Mouse (Mus musculus): Measurements from ENCODE around the gene Mta1. TPM values are rescaled to one million over a fixed set of nuclear protein-coding genes. Genes with fewer than 3 reads are reported as not detected.
A peak's percentile ranks its signal among the peaks of the same experiment; 100 is the strongest.

Mta1 gene
- polyA plus RNA-seq, 1 experiment from 2014 or later, result 20.5 TPM

GRCm38 (mm10) chr12:113156540-113156929 is 58.5 kb downstream of the Mta1 start:
- Histone ChIP-seq H3K27me3 (ENCODE audit: low read depth, poor library complexity, severe bottlenecking) (peaks cover 37% of the 10 kb centered on the region), H3K36me3 (peaks cover 31% of the 10 kb centered on the region), H3K9me3 (replicated peaks) (no peaks in the 10 kb centered on the region), H3K27ac (replicated peaks) (peak overlapping the region; percentile 81), H3K4me1 (peaks cover 40% of the 10 kb centered on the region), H3K4me3 (peak overlapping the region; percentile 72)
- no peak for DNase-seq (ENCODE audit: low spot score)
- under 1% methylated on average over 23 of the region's 23 CpGs for WGBS

- WGBS, result 41% methylated on average over 8 of the region's 8 CpGs
- Histone ChIP-seq H3K27ac (replicated peaks) (peak overlapping the region; percentile 81), H3K4me1 (peaks cover 35% of the 10 kb centered on the region), H3K36me3 (peaks cover 36% of the 10 kb centered on the region), H3K27me3 (ENCODE audit: low read depth, poor library complexity, severe bottlenecking) (peaks cover 32% of the 10 kb centered on the region), H3K9me3 (replicated peaks) (no peaks in the 10 kb centered on the region), H3K4me3 (peak overlapping the region; percentile 72)
- no peak for DNase-seq (ENCODE audit: low spot score)
Observed at GRCm38 (mm10) chr12:113157002-113157401, 58.9 kb downstream of the Mta1 start.

- no peak overlapping the region for H3K27ac ChIP-seq (replicated peaks)
- peaks cover 41% of the 10 kb centered on the region for H3K36me3 ChIP-seq
- peaks cover 27% of the 10 kb centered on the region for H3K27me3 ChIP-seq (ENCODE audit: low read depth, poor library complexity, severe bottlenecking)
- H3K4me3 ChIP-seq, result peak overlapping the region; percentile 72
- no peaks in the 10 kb centered on the region for H3K9me3 ChIP-seq (replicated peaks)
- H3K4me1 ChIP-seq, result peaks cover 30% of the 10 kb centered on the region
- DNase-seq (ENCODE audit: low spot score), result no peak
- 93% methylated on average over 8 of the region's 8 CpGs for WGBS
Observed at GRCm38 (mm10) chr12:113157521-113157920, 59.4 kb downstream of the Mta1 start.

GRCm38 (mm10) chr12:113157971-113158370 is 59.9 kb downstream of the Mta1 start:
- Histone ChIP-seq H3K27ac (replicated peaks) (no peak overlapping the region), H3K4me3 (no peak overlapping the region), H3K9me3 (replicated peaks) (no peaks in the 10 kb centered on the region), H3K36me3 (peaks cover 46% of the 10 kb centered on the region), H3K27me3 (ENCODE audit: low read depth, poor library complexity, severe bottlenecking) (peaks cover 23% of the 10 kb centered on the region), H3K4me1 (peaks cover 28% of the 10 kb centered on the region)
- WGBS, result 94% methylated on average over 8 of the region's 8 CpGs
- DNase-seq (ENCODE audit: low spot score), result no peak

- H3K36me3 ChIP-seq, result peaks cover 55% of the 10 kb centered on the region
- no peak overlapping the region for H3K27ac ChIP-seq (replicated peaks)
- DNase-seq (ENCODE audit: low spot score), result no peak
- no peak overlapping the region for H3K4me3 ChIP-seq
- 90% methylated on average over 11 of the region's 11 CpGs for WGBS
- no peaks in the 10 kb centered on the region for H3K27me3 ChIP-seq (ENCODE audit: low read depth, poor library complexity, severe bottlenecking)
- H3K4me1 ChIP-seq, result no peaks in the 10 kb centered on the region
- no peaks in the 10 kb centered on the region for H3K9me3 ChIP-seq (replicated peaks)
Observed at GRCm38 (mm10) chr12:113163561-113164006, 65.5 kb downstream of the Mta1 start.

GRCm38 (mm10) chr12:113168031-113168536 is 70.0 kb downstream of the Mta1 start:
- no peak overlapping the region for H3K27ac ChIP-seq (replicated peaks)
- WGBS, result 86% methylated on average over 9 of the region's 9 CpGs
- H3K4me1 ChIP-seq, result no peaks in the 10 kb centered on the region
- H3K36me3 ChIP-seq, result peaks cover 20% of the 10 kb centered on the region
- H3K4me3 ChIP-seq, result no peak overlapping the region
- H3K27me3 ChIP-seq (ENCODE audit: low read depth, poor library complexity, severe bottlenecking), result no peaks in the 10 kb centered on the region
- no peak for DNase-seq (ENCODE audit: low spot score)
- no peaks in the 10 kb centered on the region for H3K9me3 ChIP-seq (replicated peaks)

GRCm38 (mm10) chr12:113176960-113177725 is 79.1 kb downstream of the Mta1 start:
- H3K4me3 ChIP-seq, result no peak overlapping the region
- H3K36me3 ChIP-seq, result no peaks in the 10 kb centered on the region
- H3K4me1 ChIP-seq, result no peaks in the 10 kb centered on the region
- DNase-seq (ENCODE audit: low spot score), result no peak
- H3K9me3 ChIP-seq (replicated peaks), result no peaks in the 10 kb centered on the region; the same call in 1 of the 2 replicates
- 87% methylated on average over 18 of the region's 18 CpGs for WGBS
- H3K27ac ChIP-seq (replicated peaks), result no peak overlapping the region
- no peaks in the 10 kb centered on the region for H3K27me3 ChIP-seq (ENCODE audit: low read depth, poor library complexity, severe bottlenecking)

- Histone ChIP-seq H3K4me3 (no peak overlapping the region), H3K9me3 (replicated peaks) (no peaks in the 10 kb centered on the region; the same call in 1 of the 2 replicates), H3K36me3 (no peaks in the 10 kb centered on the region), H3K27me3 (ENCODE audit: low read depth, poor library complexity, severe bottlenecking) (peaks cover 17% of the 10 kb centered on the region), H3K27ac (replicated peaks) (no peak overlapping the region), H3K4me1 (peaks cover 11% of the 10 kb centered on the region)
- 74% methylated on average over 4 of the region's 4 CpGs for WGBS
- DNase-seq (ENCODE audit: low spot score), result no peak
Observed at GRCm38 (mm10) chr12:113181020-113181419, 82.9 kb downstream of the Mta1 start.

- H3K9me3 ChIP-seq (replicated peaks), result 0 out of 2 replicates have a peak, but pooled peaks cover 5% of the 10 kb centered on the region
- H3K4me1 ChIP-seq, result peaks cover 34% of the 10 kb centered on the region
- 69% methylated on average over 5 of the region's 5 CpGs for WGBS
- no peak for DNase-seq (ENCODE audit: low spot score)
- H3K27me3 ChIP-seq (ENCODE audit: low read depth, poor library complexity, severe bottlenecking), result peaks cover 47% of the 10 kb centered on the region
- H3K27ac ChIP-seq (replicated peaks), result 0 out of 2 replicates have a peak overlapping the region, but pooled peaks have one; percentile 80
- H3K36me3 ChIP-seq, result peaks cover 20% of the 10 kb centered on the region
- H3K4me3 ChIP-seq, result no peak overlapping the region
Observed at GRCm38 (mm10) chr12:113184945-113185344, 86.9 kb downstream of the Mta1 start.

- Histone ChIP-seq H3K27ac (replicated peaks) (peak within 1 kb of the TSS; percentile 80), H3K27me3 (ENCODE audit: low read depth, poor library complexity, severe bottlenecking) (peaks cover 47% of the 10 kb centered on the region), H3K4me3 (peak within 1 kb of the TSS; percentile 65), H3K9me3 (replicated peaks) (0 out of 2 replicates have a peak, but pooled peaks cover 5% of the 10 kb centered on the region), H3K36me3 (peaks cover 27% of the 10 kb centered on the region), H3K4me1 (peaks cover 34% of the 10 kb centered on the region)
- 1% methylated on average over 63 of the region's 63 CpGs for WGBS
- peak; percentile 73 for DNase-seq (ENCODE audit: low spot score)
Observed at GRCm38 (mm10) chr12:113185442-113186291, 87.6 kb downstream of the Mta1 start, which contains the start of gene Tmem121. Gene Tmem121, plus strand, starts transcription at chr12:113185930.

- peak; percentile 27 for DNase-seq (ENCODE audit: low spot score)
- H3K4me3 ChIP-seq, result peak overlapping the region; percentile 65
- H3K27ac ChIP-seq (replicated peaks), result peak overlapping the region; percentile 80
- peaks cover 34% of the 10 kb centered on the region for H3K4me1 ChIP-seq
- 0 out of 2 replicates have a peak, but pooled peaks cover 5% of the 10 kb centered on the region for H3K9me3 ChIP-seq (replicated peaks)
- 38% methylated on average over 12 of the region's 12 CpGs for WGBS
- H3K27me3 ChIP-seq (ENCODE audit: low read depth, poor library complexity, severe bottlenecking), result peaks cover 47% of the 10 kb centered on the region
- H3K36me3 ChIP-seq, result peaks cover 31% of the 10 kb centered on the region
Observed at GRCm38 (mm10) chr12:113186326-113187010, 88.4 kb downstream of the Mta1 start.

Measured in midbrain, embryonic 10.5 days (tissue).